Mouse (Mus musculus) hindbrain, embryonic 15.5 days (tissue): ENCODE results near the gene Gstp2. TPM values are rescaled to one million over a fixed set of nuclear protein-coding genes. Genes with fewer than 3 reads are reported as not detected.

Source experiments
- ATAC-seq: fragments of 200-750 bp; cut with Nextera tagmentation; 2 replicates; pipeline ENCODE4 v1.8.0; 2017; ENCODE audit warnings: low read depth, moderate number of reproducible peaks, moderate TSS enrichment; ENCODE audit not compliant: low FRiP score
- H3K27ac ChIP-seq: fragments of 300-500 bp; sonication (generic); replicated peaks from 2 replicates; pipeline ENCODE4 v1.5.1; 2015; ENCODE audit warnings: mild to moderate bottlenecking, inconsistent platforms
- H3K27me3 ChIP-seq: fragments of 300-500 bp; sonication (generic); 2 replicates; pipeline ENCODE4 v1.6.1; 2015; ENCODE audit warnings: control low read depth, inconsistent platforms
- H3K36me3 ChIP-seq: fragments of 300-500 bp; sonication (generic); 2 replicates; pipeline ENCODE4 v1.6.1; 2015; ENCODE audit warnings: control low read depth, inconsistent platforms
- H3K4me1 ChIP-seq: fragments of 300-500 bp; sonication (generic); replicated peaks from 2 replicates; pipeline ENCODE4 v1.6.1; 2015; ENCODE audit warnings: control low read depth, inconsistent platforms
- H3K4me2 ChIP-seq: fragments of 300-500 bp; sonication (generic); 2 replicates; pipeline ENCODE4 v1.6.1; 2015; ENCODE audit warnings: moderate library complexity, mild to moderate bottlenecking, inconsistent platforms
- H3K4me3 ChIP-seq: fragments of 300-500 bp; sonication (generic); 2 replicates; pipeline ENCODE4 v1.5.1; 2015; ENCODE audit warnings: mild to moderate bottlenecking, inconsistent platforms
- H3K9ac ChIP-seq: fragments of 300-500 bp; sonication (generic); 2 replicates; pipeline ENCODE4 v1.6.1; 2015; ENCODE audit warnings: inconsistent platforms
- H3K9me3 ChIP-seq: fragments of 300-500 bp; sonication (generic); 2 replicates; pipeline ENCODE4 v1.6.1; 2016; ENCODE audit warnings: control low read depth, inconsistent platforms
- WGBS: fragments of 180-500 bp; shearing (Covaris S2); methylation state at CpG from one replicate; pipeline ENCODE4 v1.1.7; 2015; 5-methylcytosine and 5-hydroxymethylcytosine counted together
- polyA plus RNA-seq: library from polyadenylated mRNA; unstranded; fragments of >200 nt; fragmentation: Nextera tagmentation; extraction: Ambion mirVana; gene quantifications from 2 replicates; pipeline ENCODE4 v1.2.1, GENCODE M21; 2015

The Gstp2 gene
- polyA plus RNA-seq, 1 experiment from 2014 or later, result 0.60 TPM

DNA sequence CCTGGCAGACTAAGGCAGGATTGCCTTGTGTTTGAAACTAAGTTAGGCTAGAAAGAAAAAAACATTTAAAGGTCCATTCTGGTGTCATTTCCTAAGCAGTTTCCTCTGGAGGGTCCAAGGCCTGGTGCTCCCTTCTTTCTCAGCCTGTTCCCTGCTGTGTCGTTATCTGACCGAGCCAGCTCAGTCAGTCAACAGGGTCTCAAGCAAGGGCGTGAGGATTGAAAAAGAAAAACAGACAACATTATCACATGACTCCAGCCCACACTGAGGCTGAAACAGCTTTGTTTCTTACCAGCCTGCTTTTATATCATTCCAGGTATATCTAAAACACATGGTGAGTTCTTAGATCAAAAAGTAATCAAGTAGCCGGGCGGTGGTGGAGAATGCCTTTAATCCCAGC is 30.2 kb downstream of the Gstp2 start:
- 56% methylated on average over 5 of the region's 5 CpGs for WGBS

DNA sequence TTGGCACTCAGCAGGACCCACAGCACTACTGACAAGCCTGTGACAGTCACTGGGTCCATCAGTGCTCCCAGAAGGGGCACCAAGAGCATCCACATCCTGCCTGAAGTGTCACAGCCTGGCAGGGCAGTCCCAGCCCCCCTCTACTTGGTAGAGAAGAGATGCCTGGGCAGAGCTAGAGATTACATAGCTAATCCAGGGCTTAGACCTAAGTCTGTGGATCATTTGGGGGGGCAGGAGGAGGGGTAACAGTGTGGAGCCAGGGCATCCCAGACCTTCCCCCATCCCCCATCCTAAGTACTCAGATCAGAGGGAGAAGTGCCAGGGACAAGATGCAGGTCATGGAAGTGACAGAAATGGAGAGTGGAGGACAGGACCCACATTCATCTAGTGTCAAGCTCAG is 31.0 kb downstream of the Gstp2 start:
- H3K27ac ChIP-seq, result no peak overlapping the region
- H3K4me3 ChIP-seq, result no peak overlapping the region
- H3K27me3 ChIP-seq, result no peaks in the 10 kb centered on the region
- H3K9me3 ChIP-seq, result no peaks in the 10 kb centered on the region
- no peak overlapping the region for H3K9ac ChIP-seq
- ATAC-seq, result no peak
- H3K4me1 ChIP-seq, result peaks cover 21% of the 10 kb centered on the region
- H3K4me2 ChIP-seq, result no peak overlapping the region
- H3K36me3 ChIP-seq, result peaks cover 1% of the 10 kb centered on the region; the same call in 1 of the 2 replicates

More for the DNA sequence above, 30.2 kb downstream of the Gstp2 start:
- no peak overlapping the region for H3K4me2 ChIP-seq
- peaks cover 21% of the 10 kb centered on the region for H3K4me1 ChIP-seq
- no peaks in the 10 kb centered on the region for H3K36me3 ChIP-seq
- no peaks in the 10 kb centered on the region for H3K27me3 ChIP-seq
- ATAC-seq, result no peak
- H3K9ac ChIP-seq, result no peak overlapping the region
- no peak overlapping the region for H3K27ac ChIP-seq
- H3K4me3 ChIP-seq, result no peak overlapping the region
- H3K9me3 ChIP-seq, result no peaks in the 10 kb centered on the region

GRCm38 (mm10) chr19:4013066-4013465 is 32.8 kb downstream of the Gstp2 start:
- Histone ChIP-seq H3K4me1 (peaks cover 12% of the 10 kb centered on the region), H3K4me3 (peak overlapping the region; percentile 84), H3K4me2 (peak overlapping the region; percentile 49), H3K27me3 (no peaks in the 10 kb centered on the region), H3K36me3 (peaks cover 15% of the 10 kb centered on the region), H3K27ac (no peak overlapping the region), H3K9ac (no peak overlapping the region; the same call in 1 of the 2 replicates), H3K9me3 (no peaks in the 10 kb centered on the region)
- ATAC-seq, result no peak
- WGBS, result 19% methylated on average over 9 of the region's 9 CpGs

DNA sequence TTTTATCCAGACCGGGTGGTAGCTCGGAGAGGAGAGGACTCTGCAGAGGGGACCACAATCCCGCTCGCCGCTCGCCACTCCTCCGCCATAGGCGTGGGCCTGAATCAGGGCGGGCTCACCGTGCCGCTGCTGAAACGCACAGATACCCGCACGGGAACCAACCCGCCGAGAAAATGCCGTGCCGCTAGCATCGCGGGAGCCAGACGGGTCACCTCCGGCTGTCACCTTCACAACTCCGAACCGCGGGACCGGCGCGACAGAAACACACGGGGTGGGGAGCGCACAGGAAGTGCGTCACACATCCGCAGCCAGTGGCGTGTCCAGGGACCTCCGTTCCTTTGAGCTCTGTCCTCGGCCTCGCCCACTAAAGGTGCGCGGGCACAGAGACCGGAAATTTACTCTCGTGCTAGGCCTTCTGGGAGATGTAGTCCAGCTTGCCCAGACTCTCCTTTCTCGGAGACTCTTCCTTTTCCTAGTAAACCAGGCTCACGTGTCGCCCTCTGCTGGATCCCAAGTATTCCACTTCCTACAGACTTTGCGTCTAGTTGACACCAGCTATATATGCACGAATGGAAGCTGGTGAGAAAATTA is 33.3 kb downstream of the Gstp2 start, which contains the start of gene Ndufv1:
Gene Ndufv1, minus strand, starts transcription at position 375 of the 591 bp plus-strand sequence.
- H3K4me1 ChIP-seq, result peaks cover 12% of the 10 kb centered on the region
- H3K36me3 ChIP-seq, result peaks cover 21% of the 10 kb centered on the region
- peak within 1 kb of the TSS; percentile 80 for H3K9ac ChIP-seq
- ATAC-seq, result peak; percentile 99
- peak within 1 kb of the TSS; percentile 69 for H3K4me2 ChIP-seq
- peak within 1 kb of the TSS; percentile 84 for H3K4me3 ChIP-seq
- WGBS, result under 1% methylated on average over 45 of the region's 45 CpGs
- H3K27me3 ChIP-seq, result no peaks in the 10 kb centered on the region
- no peaks in the 10 kb centered on the region for H3K9me3 ChIP-seq
- peak within 1 kb of the TSS; percentile 81 for H3K27ac ChIP-seq

- 92% methylated on average over 5 of the region's 5 CpGs for WGBS
- ATAC-seq, result no peak
- no peak overlapping the region for H3K9ac ChIP-seq
- H3K27ac ChIP-seq, result no peak overlapping the region
- H3K4me2 ChIP-seq, result no peak overlapping the region
- H3K4me3 ChIP-seq, result no peak overlapping the region
- H3K27me3 ChIP-seq, result no peaks in the 10 kb centered on the region
- peaks cover 34% of the 10 kb centered on the region for H3K36me3 ChIP-seq
- no peaks in the 10 kb centered on the region for H3K9me3 ChIP-seq
- H3K4me1 ChIP-seq, result peaks cover 12% of the 10 kb centered on the region
Measured at GRCm38 (mm10) chr19:4011086-4011485, 34.7 kb downstream of the Gstp2 start.

DNA sequence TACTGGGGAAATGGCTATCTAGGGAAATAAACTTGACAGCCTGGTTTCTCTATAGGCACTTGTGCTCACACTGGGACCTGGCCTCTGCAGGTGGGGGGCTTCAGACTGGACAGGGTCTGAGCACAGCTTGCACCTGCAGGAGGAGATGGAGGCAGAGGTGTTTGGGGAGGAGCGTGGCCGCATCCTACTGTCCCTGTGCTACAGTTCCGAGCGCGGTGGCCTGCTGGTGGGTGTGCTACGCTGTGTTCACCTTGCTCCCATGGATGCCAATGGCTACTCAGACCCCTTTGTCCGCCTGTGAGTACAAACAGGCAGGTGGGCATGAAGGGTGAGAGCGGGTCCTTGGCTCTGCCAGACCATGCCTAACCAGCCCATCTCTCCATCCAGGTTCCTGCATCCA is 39.9 kb downstream of the Gstp2 start:
- Histone ChIP-seq H3K9ac (no peak overlapping the region), H3K9me3 (no peaks in the 10 kb centered on the region), H3K4me2 (no peak overlapping the region), H3K4me3 (no peak overlapping the region), H3K4me1 (peaks cover 12% of the 10 kb centered on the region), H3K36me3 (peaks cover 38% of the 10 kb centered on the region), H3K27me3 (no peaks in the 10 kb centered on the region), H3K27ac (no peak overlapping the region)
- WGBS, result 94% methylated on average over 8 of the region's 8 CpGs
- no peak for ATAC-seq

GRCm38 (mm10) chr19:4005091-4005490 is 40.7 kb downstream of the Gstp2 start:
- Histone ChIP-seq H3K9me3 (no peaks in the 10 kb centered on the region), H3K4me2 (no peak overlapping the region), H3K4me1 (peaks cover 12% of the 10 kb centered on the region), H3K4me3 (no peak overlapping the region), H3K36me3 (peaks cover 38% of the 10 kb centered on the region), H3K27me3 (no peaks in the 10 kb centered on the region), H3K27ac (no peak overlapping the region), H3K9ac (no peak overlapping the region)
- 94% methylated on average over 9 of the region's 9 CpGs for WGBS
- no peak for ATAC-seq

GRCm38 (mm10) chr19:4004331-4004730 is 41.5 kb downstream of the Gstp2 start:
- no peak for ATAC-seq
- H3K4me3 ChIP-seq, result no peak overlapping the region

DNA sequence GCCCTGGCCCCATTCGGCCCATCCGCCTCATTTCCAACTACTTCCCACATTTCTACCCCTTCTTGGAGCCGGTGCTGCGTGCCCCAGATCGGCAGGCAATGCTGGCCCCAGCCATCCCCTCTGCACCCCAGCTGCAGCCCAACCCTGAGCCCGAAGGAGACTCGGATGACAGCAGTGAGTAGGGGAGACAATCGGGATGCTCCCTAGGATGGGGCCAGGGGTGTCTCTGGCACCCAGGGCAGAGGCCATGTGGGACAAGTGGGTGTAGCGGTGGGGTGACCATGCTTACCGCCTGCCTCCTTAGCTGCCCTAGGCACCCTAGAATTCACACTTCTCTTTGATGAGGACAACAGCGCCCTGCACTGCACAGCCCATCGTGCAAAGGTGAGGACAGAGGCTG is 42.2 kb downstream of the Gstp2 start:
- Histone ChIP-seq H3K27ac (no peak overlapping the region), H3K27me3 (no peaks in the 10 kb centered on the region), H3K9me3 (no peaks in the 10 kb centered on the region), H3K9ac (no peak overlapping the region), H3K4me1 (peaks cover 24% of the 10 kb centered on the region), H3K36me3 (peaks cover 28% of the 10 kb centered on the region), H3K4me3 (no peak overlapping the region), H3K4me2 (no peak overlapping the region)
- ATAC-seq, result no peak
- WGBS, result 83% methylated on average over 12 of the region's 12 CpGs

More at GRCm38 (mm10) chr19:4004331-4004730, 41.5 kb downstream of the Gstp2 start:
- Histone ChIP-seq H3K9me3 (no peaks in the 10 kb centered on the region), H3K27ac (no peak overlapping the region), H3K9ac (no peak overlapping the region), H3K4me1 (peaks cover 19% of the 10 kb centered on the region), H3K36me3 (peaks cover 33% of the 10 kb centered on the region), H3K4me2 (no peak overlapping the region), H3K27me3 (no peaks in the 10 kb centered on the region)
- WGBS, result 83% methylated on average over 15 of the region's 15 CpGs

DNA sequence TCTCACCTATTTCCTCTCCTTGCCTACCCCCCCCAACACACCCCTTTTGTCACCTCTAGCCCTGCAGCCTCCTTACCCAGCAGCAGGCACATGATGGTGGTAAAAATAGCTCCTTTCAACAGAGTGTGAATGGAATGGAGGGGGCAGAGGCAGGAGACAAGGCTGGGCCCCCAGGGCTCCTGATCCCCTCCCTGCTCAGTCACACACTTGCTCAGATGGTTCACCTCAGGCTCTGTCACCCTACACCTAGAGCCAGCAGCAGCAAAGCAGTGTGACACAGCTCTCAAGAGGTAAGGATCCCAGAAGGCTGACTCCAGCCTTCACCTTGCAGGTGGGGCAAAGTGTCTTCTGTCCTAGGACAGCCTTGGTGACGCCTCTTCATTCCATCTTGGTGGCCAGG is 42.7 kb downstream of the Gstp2 start, which contains the start of gene Doc2g:
Gene Doc2g, plus strand, starts transcription at position 202 of the 400 bp plus-strand sequence.
- Histone ChIP-seq H3K4me3 (no peak within 1 kb of the TSS), H3K27ac (no peak within 1 kb of the TSS), H3K9ac (no peak within 1 kb of the TSS), H3K27me3 (no peaks in the 10 kb centered on the region), H3K36me3 (peaks cover 23% of the 10 kb centered on the region), H3K4me2 (no peak within 1 kb of the TSS), H3K4me1 (peaks cover 24% of the 10 kb centered on the region), H3K9me3 (no peaks in the 10 kb centered on the region)
- 90% methylated on average over 1 of the region's 1 CpGs for WGBS
- ATAC-seq, result no peak

- Histone ChIP-seq H3K4me1 (peaks cover 24% of the 10 kb centered on the region), H3K27ac (no peak overlapping the region), H3K27me3 (no peaks in the 10 kb centered on the region), H3K4me2 (peak overlapping the region; percentile 81), H3K9ac (peak overlapping the region; percentile 80; the same call in 1 of the 2 replicates), H3K9me3 (no peaks in the 10 kb centered on the region), H3K36me3 (peaks cover 9% of the 10 kb centered on the region), H3K4me3 (no peak overlapping the region)
- WGBS, result 86% methylated on average over 5 of the region's 5 CpGs
- ATAC-seq, result no peak
Measured at GRCm38 (mm10) chr19:4001752-4002151, 44.1 kb downstream of the Gstp2 start.

GRCm38 (mm10) chr19:4000949-4001525 is 44.8 kb downstream of the Gstp2 start:
- ATAC-seq, result peak; percentile 5; the same call in 1 of the 2 replicates
- Histone ChIP-seq H3K4me1 (peaks cover 24% of the 10 kb centered on the region), H3K9me3 (no peaks in the 10 kb centered on the region), H3K9ac (peak overlapping the region; percentile 80), H3K36me3 (peaks cover 3% of the 10 kb centered on the region), H3K4me2 (peak overlapping the region; percentile 81), H3K27ac (peak overlapping the region; percentile 96), H3K27me3 (no peaks in the 10 kb centered on the region), H3K4me3 (peak overlapping the region; percentile 63)
- 14% methylated on average over 17 of the region's 17 CpGs for WGBS
